Mouse (Mus musculus): ENCODE measurements at regions not wholly inside any gene's neighbourhood (a gene's known extent, or its start where the extent isn't known, plus 50 kb on each side); places are given as distances from the start of the nearest gene placed in this dataset.

GRCm38 (mm10) chr4:54651646-54652110 is 293.2 kb upstream of the Zfp462 start:
- TF ChIP-seq CTCF (conservative IDR thresholded peaks at IDR 0.05; ENCODE audit: low read length) (no peak), NANOG (IDR thresholded peaks at IDR 0.05; ENCODE audit: borderline replicate concordance, low read length) (no peak), POU5F1 (IDR thresholded peaks at IDR 0.05; ENCODE audit: borderline replicate concordance, low read length) (no peak)
